Mouse (Mus musculus): ENCODE results near the gene Tut7.
"Not testable (repeated sequence)": the region's sequence is repeated elsewhere in the genome, so short reads cannot be mapped to it uniquely, and the experiment has no call there.

- not testable (repeated sequence) for TF ChIP-seq CTCF (IDR thresholded peaks at IDR 0.05; ENCODE audit: low read depth, low read length); POLR2A (IDR thresholded peaks at IDR 0.05; ENCODE audit: insufficient read depth, low read length)
Measured at GRCm38 (mm10) chr13:59734347-59734746, 88.6 kb downstream of the Tut7 start.
